ENCODE assay signal across 9 mouse cellular contexts in the genomic region with DNA sequence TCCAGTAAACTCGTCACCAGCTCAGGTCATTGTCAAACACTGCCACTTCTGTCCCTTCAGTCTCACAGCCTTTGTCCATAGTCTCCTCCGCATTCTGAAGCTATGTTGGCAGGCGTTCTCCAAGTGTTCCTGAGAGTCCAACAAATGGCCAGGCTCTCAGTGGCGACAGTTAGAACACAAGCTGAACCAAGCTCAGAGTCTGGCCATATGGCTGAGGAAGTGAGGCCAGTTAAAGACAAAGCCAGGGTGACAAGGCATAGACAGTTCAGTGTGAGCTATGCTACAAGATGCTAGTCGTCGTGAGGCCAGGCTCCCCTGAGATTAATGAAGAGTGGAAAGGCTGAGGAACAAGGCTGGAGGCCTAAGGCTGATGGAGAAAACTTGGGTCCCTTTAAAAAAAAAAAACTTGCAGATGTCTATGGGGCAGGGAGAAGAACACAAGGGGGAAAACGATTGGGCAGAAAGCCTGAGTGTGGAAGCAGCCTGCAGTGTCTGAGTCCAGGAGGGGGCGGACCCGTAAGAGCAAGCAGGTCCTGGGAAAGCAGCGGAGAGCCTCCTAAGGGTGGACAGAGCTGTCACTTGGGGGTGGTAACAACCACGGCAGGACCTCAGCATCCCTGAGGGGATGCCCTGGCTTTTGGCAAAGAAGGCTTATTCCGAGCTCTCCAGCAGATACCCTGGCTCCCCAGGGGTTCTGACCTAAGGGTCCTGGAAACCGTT. TPM values are rescaled to one million over a fixed set of nuclear protein-coding genes. Genes with fewer than 3 reads are reported as not detected.
DNase-seq lines count a peak whose midpoint lies in the region; ATAC-seq and TF ChIP-seq lines count a peak whose summit lies in the region.
"Had no signal": no experiment of that assay in that cellular context is flagged by ENCODE, and none has a peak within 500 bp of the region (broad histone marks: within the 10 kb centered on the region; RNA-seq: fewer than 3 reads in every experiment).

No protein-coding gene starts in this region.

- WGBS in embryonic facial prominence, embryonic 14.5 days, result 27% methylated on average over 13 of the region's 13 CpGs
- 21% methylated on average over 13 of the region's 13 CpGs for WGBS in hindbrain, embryonic 15.5 days

- intact Hi-C loops in left cerebral cortex, postnatal 4 days (cut with DNase I), result loop anchor here (5.0 kb wide), 1 partner anchor 118 kb away; no protein-coding TSS in a partner anchor
- intact Hi-C loops in left cerebral cortex, adult 2 months (cut with DNase I), result loop anchor here (5.0 kb wide), 1 partner anchor 38 kb away; a partner anchor contains a TSS

- H3K36me3 ChIP-seq in embryonic facial prominence, embryonic 14.5 days (ENCODE audit: control insufficient read depth, insufficient read depth, low read length), result no peaks in the 10 kb centered on the region
- no peaks in the 10 kb centered on the region for H3K36me3 ChIP-seq in hindbrain, embryonic 15.5 days

- H3K27me3 ChIP-seq in embryonic facial prominence, embryonic 14.5 days (replicated peaks; ENCODE audit: control insufficient read depth, insufficient read depth, low read length), result no peaks in the 10 kb centered on the region
- no peaks in the 10 kb centered on the region for H3K27me3 ChIP-seq in hindbrain, embryonic 15.5 days
- H3K27me3 ChIP-seq: Patski had no signal

- peak; percentile 61 for ATAC-seq in embryonic facial prominence, embryonic 14.5 days (ENCODE audit: low read depth)
- ATAC-seq in hindbrain, embryonic 15.5 days (ENCODE audit: low FRiP score, low read depth), result peak; percentile 21
- ATAC-seq: Patski had no signal

- peak overlapping the region; percentile 40 for H3K4me2 ChIP-seq in embryonic facial prominence, embryonic 14.5 days (ENCODE audit: low read depth, low read length)
- 0 out of 2 replicates have a peak overlapping the region, but pooled peaks have one; percentile 5 for H3K4me2 ChIP-seq in hindbrain, embryonic 15.5 days

- H3K9me3 ChIP-seq in embryonic facial prominence, embryonic 14.5 days (ENCODE audit: control insufficient read depth, low read length), result no peaks in the 10 kb centered on the region
- no peaks in the 10 kb centered on the region for H3K9me3 ChIP-seq in hindbrain, embryonic 15.5 days

- H3K4me3 ChIP-seq in left cerebral cortex, adult 2 months, result no peak overlapping the region
- peak overlapping the region; percentile 11; the same call in 1 of the 2 replicates for H3K4me3 ChIP-seq in embryonic facial prominence, embryonic 14.5 days (ENCODE audit: low read depth, low read length)
- no peak overlapping the region for H3K4me3 ChIP-seq in hindbrain, embryonic 15.5 days

- no peak; the same call in 1 of the 2 replicates for TF ChIP-seq CTCF in left cerebral cortex, adult 2 months (IDR thresholded peaks at IDR 0.05)

- H3K9ac ChIP-seq in embryonic facial prominence, embryonic 14.5 days (ENCODE audit: low read depth, low read length), result no peak overlapping the region
- no peak overlapping the region for H3K9ac ChIP-seq in hindbrain, embryonic 15.5 days

- H3K4me1 ChIP-seq in embryonic facial prominence, embryonic 14.5 days (ENCODE audit: control insufficient read depth, insufficient read depth, low read length), result peaks cover 18% of the 10 kb centered on the region
- peaks cover 9% of the 10 kb centered on the region; the same call in 1 of the 2 replicates for H3K4me1 ChIP-seq in hindbrain, embryonic 15.5 days (replicated peaks)

- DNase-seq in left cerebral cortex, postnatal 4 days, result peak; percentile 18
- DNase-seq in left cerebral cortex, adult 2 months (ENCODE audit: extremely low spot score in 1 of 2, low spot score in 2 of 2), result no peak
- DNase-seq in embryonic facial prominence, embryonic 14.5 days (ENCODE audit: low spot score), result peak; percentile 57
- DNase-seq in retina, embryonic 14.5 days (ENCODE audit: low spot score), result peak; percentile 44
- no peak for DNase-seq in spleen, adult 18-20 months
- DNase-seq in spleen, adult 12 weeks (ENCODE audit: low spot score), result no peak
- no peak for DNase-seq in spleen, postnatal 14 days (ENCODE audit: low spot score in 2 of 2)

- no peak overlapping the region for H3K27ac ChIP-seq in left cerebral cortex, adult 2 months
- peak overlapping the region; percentile 40; the same call in 1 of the 2 replicates for H3K27ac ChIP-seq in embryonic facial prominence, embryonic 14.5 days (replicated peaks; ENCODE audit: low read depth, low read length)
- H3K27ac ChIP-seq in hindbrain, embryonic 15.5 days (replicated peaks), result no peak overlapping the region

RNA-seq across cellular contexts. Expression of a gene that starts 36.9 kb away (rescaled TPM):
- total RNA-seq in left cerebral cortex, postnatal 4 days (2021), result 100 to 1,000 TPM; 186 to 191 TPM
- total RNA-seq in left cerebral cortex, adult 2 months (2021), result 100 to 1,000 TPM; 166 to 168 TPM
- 386 and 396 TPM in 2 replicates for polyA plus RNA-seq in embryonic facial prominence, embryonic 14.5 days (2014; fragmentation: Nextera tagmentation; extraction: Ambion mirVana)
- polyA plus RNA-seq in hindbrain, embryonic 15.5 days (2015; fragmentation: Nextera tagmentation; extraction: Ambion mirVana), result 196 and 201 TPM in 2 replicates

Comparison
In these comparisons a context has a peak if more than half of its experiments do, and no peak if none do; other contexts are left out.
1. DNase-seq: peak in left cerebral cortex, postnatal 4 days (single experiment), embryonic facial prominence, embryonic 14.5 days (single experiment) and retina, embryonic 14.5 days (single experiment); none in left cerebral cortex, adult 2 months (0 of 2), spleen, adult 18-20 months (0 of 2), spleen, adult 12 weeks (single experiment) and spleen, postnatal 14 days (0 of 2).